Mouse (Mus musculus) cerebellum, adult 2 months (tissue): ENCODE measurements around the gene Sarm1. TPM values are rescaled to one million over a fixed set of nuclear protein-coding genes. Genes with fewer than 3 reads are reported as not detected.

Experiments
- DNase-seq, 2 experiments: peaks; one replicate each; pipeline ENCODE4 v3.0.0; 2021
- H3K27ac ChIP-seq: fragments of 200-500 bp; 2 replicates; pipeline ENCODE4 v1.5.1; 2012; ENCODE audit warnings: low read length, control low read depth, inconsistent platforms; ENCODE audit not compliant: insufficient read depth
- H3K27me3 ChIP-seq: fragments of 200-500 bp; 2 replicates; pipeline ENCODE4 v1.6.1; 2012; ENCODE audit warnings: inconsistent platforms, mild to moderate bottlenecking, low read length, moderate library complexity; ENCODE audit not compliant: control insufficient read depth, insufficient read depth
- H3K4me1 ChIP-seq: fragments of 200-500 bp; 2 replicates; pipeline ENCODE4 v1.6.1; 2011; ENCODE audit warnings: low read length; ENCODE audit not compliant: control insufficient read depth, insufficient read depth
- H3K4me3 ChIP-seq: fragments of 200-500 bp; replicated peaks from 2 replicates; pipeline ENCODE3; 2011; ENCODE audit warnings: mild to moderate bottlenecking, low read depth, low read length, control low read depth; ENCODE audit not compliant: insufficient read depth
- CTCF ChIP-seq: fragments of 200-500 bp; IDR thresholded peaks from 2 replicates; pipeline ENCODE4 v1.5.1; 2011; ENCODE audit warnings: low read depth, mild to moderate bottlenecking, control low read depth, low read length, moderate library complexity, borderline replicate concordance; ENCODE audit not compliant: insufficient read depth
- POLR2A ChIP-seq: fragments of 200-500 bp; IDR thresholded peaks from 2 replicates; pipeline ENCODE4 v1.6.1; 2011; ENCODE audit warnings: low read length, control low read depth, borderline replicate concordance; ENCODE audit not compliant: insufficient read depth
- WGBS: fragments of 180-500 bp; shearing (Covaris S2); methylation state at CpG from one replicate; pipeline ENCODE4 v1.1.7; 2018; 5-methylcytosine and 5-hydroxymethylcytosine counted together
- polyA plus RNA-seq: library from polyadenylated mRNA; depleted of rRNA; stranded (reverse); fragments of >200 nt; gene quantifications from 2 replicates; pipeline ENCODE4 v1.2.3, GENCODE M21; 2012

Sarm1 gene
- polyA plus RNA-seq, 1 experiment = 29.0 TPM

DNA sequence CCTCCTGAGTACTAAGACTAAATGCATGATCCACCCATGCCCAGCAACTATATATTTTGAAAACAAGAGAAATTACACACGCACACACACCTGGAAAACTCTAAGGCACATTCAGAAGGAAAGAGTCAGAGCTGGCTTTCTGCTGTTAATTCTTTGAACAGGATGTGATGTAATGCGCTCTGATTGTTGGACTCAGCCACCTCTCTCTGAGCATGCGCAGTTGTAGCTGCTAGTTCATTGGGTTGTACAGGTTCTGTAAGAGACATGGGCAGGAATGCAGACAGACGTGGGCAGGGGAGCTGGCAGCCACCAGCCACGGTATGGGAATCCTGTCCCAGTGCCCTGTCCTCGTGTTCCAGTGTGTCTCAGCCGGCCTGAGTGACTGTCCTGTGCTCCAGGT, 43.3 kb downstream of the Sarm1 start:
- Histone ChIP-seq H3K27me3 (no peaks in the 10 kb centered on the region), H3K27ac (no peak overlapping the region), H3K4me3 (no peak overlapping the region), H3K4me1 (no peaks in the 10 kb centered on the region)
- DNase-seq = no peak
- TF ChIP-seq CTCF (no peak), POLR2A (no peak)
- WGBS = 71% methylated on average over 7 of the region's 7 CpGs

DNA sequence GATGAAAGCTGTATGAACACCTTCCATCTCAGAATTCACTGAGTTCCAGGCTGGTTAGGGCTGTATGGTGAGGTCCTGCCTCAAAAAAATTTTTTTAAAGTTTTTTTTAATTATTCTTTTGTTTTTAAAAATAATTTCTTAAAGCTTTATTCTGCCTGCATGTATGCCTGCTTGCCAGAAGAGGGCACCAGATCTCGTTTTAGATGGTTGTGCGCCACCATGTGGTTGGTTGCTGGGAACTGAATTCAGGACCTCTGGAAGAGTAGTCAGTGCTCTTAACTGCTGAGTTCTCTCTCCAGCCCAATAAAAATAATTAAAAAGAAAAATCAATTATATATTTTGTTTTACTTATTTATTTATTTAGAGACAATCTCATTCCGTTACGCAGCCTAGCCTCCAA, 43.9 kb downstream of the Sarm1 start:
- Histone ChIP-seq H3K4me3 (no peak overlapping the region), H3K4me1 (no peaks in the 10 kb centered on the region), H3K27me3 (no peaks in the 10 kb centered on the region), H3K27ac (no peak overlapping the region)
- TF ChIP-seq POLR2A (no peak), CTCF (peak; percentile 84; the same call in 1 of the 2 replicates)
- WGBS = 19% methylated on average over 4 of the region's 4 CpGs
- DNase-seq = peak; percentile 39 to 55

DNA sequence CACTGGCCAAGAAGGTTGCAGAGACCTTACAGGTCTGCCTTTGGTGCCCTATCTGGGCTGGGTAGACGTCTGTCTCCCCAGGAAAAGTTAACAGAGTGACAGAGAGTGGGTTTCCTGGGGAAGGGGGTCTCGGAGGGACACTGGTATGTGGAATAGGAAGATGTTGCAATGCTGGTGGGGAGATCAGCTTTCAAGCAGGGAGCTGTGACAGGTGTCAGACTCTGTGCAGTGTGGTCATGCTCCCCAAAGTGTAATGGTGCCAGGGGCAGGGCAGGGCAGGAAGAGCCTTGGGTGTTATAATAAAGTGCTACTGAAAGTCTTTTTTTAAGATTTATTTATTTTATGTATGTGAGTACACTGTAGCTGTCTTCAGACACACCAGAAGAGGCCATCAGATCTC, 47.2 kb downstream of the Sarm1 start:
- no peak overlapping the region for H3K27ac ChIP-seq
- H3K4me3 ChIP-seq = no peak overlapping the region
- H3K27me3 ChIP-seq = no peaks in the 10 kb centered on the region
- no peak for DNase-seq
- TF ChIP-seq CTCF (no peak), POLR2A (no peak)
- 47% methylated on average over 2 of the region's 2 CpGs for WGBS
- no peaks in the 10 kb centered on the region for H3K4me1 ChIP-seq

DNA sequence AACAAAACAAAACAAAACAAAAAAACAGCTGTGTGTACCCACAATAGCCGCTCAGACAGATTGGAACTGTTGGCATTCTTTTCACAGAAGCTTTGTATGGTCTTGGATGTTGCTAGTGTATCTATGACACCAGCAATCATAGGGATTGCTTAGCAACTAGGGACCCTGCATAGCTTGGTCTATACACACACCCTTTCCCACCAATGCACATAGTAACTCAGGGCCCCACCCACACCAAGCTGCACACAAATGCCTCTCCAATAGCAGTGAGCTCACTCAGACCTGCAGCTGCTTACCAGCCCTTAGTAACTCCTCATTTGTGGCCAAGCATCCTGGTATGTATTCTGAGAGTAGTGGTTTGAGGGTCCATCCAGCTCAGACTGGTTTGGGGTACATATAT, 49.3 kb downstream of the Sarm1 start:
- Histone ChIP-seq H3K27me3 (no peaks in the 10 kb centered on the region), H3K4me3 (no peak overlapping the region), H3K27ac (no peak overlapping the region), H3K4me1 (no peaks in the 10 kb centered on the region)
- DNase-seq = no peak
- 74% methylated on average over 1 of the region's 1 CpGs for WGBS
- TF ChIP-seq CTCF (no peak), POLR2A (no peak)

DNA sequence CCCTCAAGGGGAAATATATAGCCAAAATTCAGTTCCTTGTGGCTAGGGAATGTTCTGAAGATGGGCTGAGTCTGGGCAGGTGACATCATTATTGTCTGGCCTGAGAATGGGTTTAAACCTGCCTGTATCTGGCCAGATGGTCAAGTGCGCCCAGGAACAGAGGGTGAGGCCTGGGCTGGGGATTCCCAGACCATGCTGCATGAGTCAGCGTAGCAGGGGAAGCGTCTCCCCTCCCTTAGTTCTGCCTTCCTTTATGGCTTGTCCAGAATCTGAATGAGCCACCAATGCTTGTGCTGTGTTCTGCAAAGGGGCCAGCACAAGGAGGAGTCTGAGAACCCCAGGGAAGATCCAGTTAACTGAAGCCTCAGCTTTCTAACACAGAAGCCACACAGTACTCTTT, 50.4 kb downstream of the Sarm1 start:
- no peak for TF ChIP-seq POLR2A
- TF ChIP-seq CTCF = no peak
- no peak for DNase-seq
- H3K4me1 ChIP-seq = no peaks in the 10 kb centered on the region
- no peak overlapping the region for H3K27ac ChIP-seq
- 72% methylated on average over 3 of the region's 3 CpGs for WGBS
- H3K4me3 ChIP-seq = no peak overlapping the region
- no peaks in the 10 kb centered on the region for H3K27me3 ChIP-seq

DNA sequence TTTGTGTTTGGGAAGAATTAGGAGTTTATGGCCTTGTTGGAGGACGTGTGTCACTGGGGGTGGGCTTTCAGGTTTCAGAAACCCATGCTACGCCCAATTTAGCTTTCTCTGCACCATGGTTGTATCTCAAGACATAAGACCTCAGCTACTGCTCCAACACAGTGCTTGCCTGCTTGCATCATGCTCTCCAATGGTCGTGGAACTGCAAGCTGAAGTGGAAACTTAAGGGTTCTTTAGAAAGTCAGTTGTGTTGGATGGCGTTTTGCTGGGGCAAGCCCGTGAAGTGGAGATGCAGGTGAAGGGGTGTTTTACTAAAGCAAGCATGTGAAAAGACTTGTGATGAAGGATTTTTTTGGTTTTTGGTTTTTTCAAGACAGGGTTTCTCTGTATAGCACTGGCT, 54.4 kb downstream of the Sarm1 start:
- DNase-seq = no peak
- 83% methylated on average over 5 of the region's 5 CpGs for WGBS
- no peak overlapping the region for H3K4me3 ChIP-seq
- no peak overlapping the region for H3K27ac ChIP-seq
- no peaks in the 10 kb centered on the region for H3K27me3 ChIP-seq
- TF ChIP-seq POLR2A (no peak), CTCF (no peak)
- no peaks in the 10 kb centered on the region for H3K4me1 ChIP-seq

DNA sequence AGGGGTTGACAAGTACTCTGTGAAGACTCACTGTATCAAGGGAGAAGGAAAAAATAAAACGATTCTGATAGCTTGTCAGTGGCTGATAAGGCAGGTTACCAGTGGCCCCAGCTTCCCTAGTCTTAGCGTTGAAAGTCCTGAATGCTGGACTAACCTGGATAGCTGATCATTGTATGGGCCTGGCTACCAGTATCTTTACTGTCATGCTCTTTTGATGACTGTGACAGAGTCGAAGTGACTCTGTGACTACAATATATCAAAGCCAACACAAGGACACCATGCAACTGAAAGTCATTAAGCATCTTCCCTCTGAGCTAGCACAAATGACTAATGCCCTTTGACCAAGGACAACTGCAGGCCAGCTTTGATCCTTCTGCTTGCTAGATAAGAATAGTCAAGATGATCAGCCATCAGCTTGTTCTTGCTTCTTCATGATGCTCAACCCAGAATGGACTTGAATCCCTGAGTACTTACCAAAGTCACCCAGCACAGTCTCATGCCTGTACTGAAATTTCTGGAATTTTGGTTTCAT, 59.1 kb downstream of the Sarm1 start:
- no peak for DNase-seq
- WGBS = 84% methylated on average over 3 of the region's 3 CpGs
- no peak for TF ChIP-seq CTCF
- no peak for TF ChIP-seq POLR2A

DNA sequence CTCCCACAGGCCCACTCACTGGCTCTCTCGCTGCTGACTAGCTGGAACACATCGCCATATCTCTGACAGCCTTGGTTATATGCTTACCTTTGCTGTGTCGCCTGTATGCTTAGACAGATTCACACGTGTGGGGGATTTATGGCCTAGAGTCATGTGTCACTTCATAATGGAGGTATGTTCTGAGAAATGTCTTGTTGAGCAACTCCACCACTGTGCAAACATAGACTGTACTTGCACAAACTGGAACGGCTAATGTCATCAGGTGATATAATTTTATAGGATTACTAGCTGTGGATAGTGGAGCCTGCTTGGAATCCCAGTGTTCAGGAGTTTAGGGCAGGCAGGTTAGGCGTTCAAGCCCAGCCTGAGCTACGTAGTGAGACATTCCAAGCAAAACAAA, 60.4 kb downstream of the Sarm1 start:
- Histone ChIP-seq H3K4me1 (no peaks in the 10 kb centered on the region), H3K27me3 (no peaks in the 10 kb centered on the region), H3K27ac (no peak overlapping the region), H3K4me3 (no peak overlapping the region)
- TF ChIP-seq CTCF (no peak), POLR2A (no peak)
- no peak for DNase-seq
- 93% methylated on average over 7 of the region's 7 CpGs for WGBS

More for the DNA sequence above, 59.1 kb downstream of the Sarm1 start:
- H3K4me1 ChIP-seq = no peaks in the 10 kb centered on the region
- no peak overlapping the region for H3K27ac ChIP-seq
- H3K27me3 ChIP-seq = no peaks in the 10 kb centered on the region
- no peak overlapping the region for H3K4me3 ChIP-seq
